Mouse (Mus musculus): Measurements from ENCODE around the gene Cd300lf.

The Cd300lf gene

GRCm38 (mm10) chr11:115075407-115075806, 58.4 kb downstream of the Cd300lf start:
- no peak for DNase-seq

GRCm38 (mm10) chr11:115073002-115073401, 60.8 kb downstream of the Cd300lf start:
- no peak for DNase-seq

GRCm38 (mm10) chr11:115071631-115072294, 62.0 kb downstream of the Cd300lf start:
- peak; percentile 49 for DNase-seq

GRCm38 (mm10) chr11:115071015-115071551, 62.7 kb downstream of the Cd300lf start:
- no peak for DNase-seq

GRCm38 (mm10) chr11:115066768-115067167, 67.0 kb downstream of the Cd300lf start:
- DNase-seq = no peak
